Mouse (Mus musculus): ENCODE measurements around the gene Ptgir. TPM values are rescaled to one million over a fixed set of nuclear protein-coding genes. Genes with fewer than 3 reads are reported as not detected.
A peak's percentile ranks its signal among the peaks of the same experiment; 100 is the strongest.

Gene Ptgir
- polyA plus RNA-seq, 1 experiment from 2014 or later: 3.0 TPM

DNA sequence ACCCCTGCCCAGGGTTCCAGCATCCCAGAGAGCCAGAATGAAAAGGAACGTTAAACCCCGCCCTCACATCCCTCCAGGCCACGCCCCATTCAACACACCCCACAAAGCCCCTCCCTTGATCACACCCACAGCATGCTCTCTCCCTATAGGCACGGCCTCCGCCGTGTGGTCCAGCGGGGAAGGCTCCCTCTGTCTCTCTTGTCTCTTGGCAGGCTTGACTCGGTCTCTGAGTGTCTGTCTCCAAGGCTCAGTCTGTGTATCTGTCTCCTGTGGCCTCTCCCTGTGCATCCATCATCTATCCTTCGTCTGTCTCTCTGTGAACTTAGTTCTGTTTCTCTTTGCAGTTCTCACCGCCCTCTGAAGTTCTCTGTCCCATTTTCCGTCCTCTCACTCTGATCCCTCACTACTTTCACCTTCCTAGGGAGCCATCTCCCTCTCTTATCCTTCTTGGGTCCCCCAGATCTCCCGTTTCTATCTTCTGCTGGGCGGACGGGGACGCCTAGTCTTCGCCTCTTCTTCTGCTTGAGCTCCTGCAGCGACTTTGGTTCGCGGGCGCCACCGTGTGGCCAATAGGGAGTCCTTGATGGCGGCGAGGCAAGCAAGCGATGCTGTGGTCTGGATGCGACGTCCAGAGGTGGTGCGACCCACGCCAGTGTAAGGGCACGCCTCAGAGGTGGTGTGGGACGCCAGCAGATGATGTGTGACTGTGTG is 14.5 kb upstream of the Ptgir start, which contains the start of gene Gng8:
TSS of gene Gng8 (plus strand) at position 146 of the 711 bp plus-strand sequence.
- Histone ChIP-seq H3K9me3 (no peaks in the 10 kb centered on the region), H3K9ac (peak within 1 kb of the TSS; percentile 23; the same call in 1 of the 2 replicates), H3K4me1 (peaks cover 37% of the 10 kb centered on the region), H3K4me3 (peak within 1 kb of the TSS; percentile 22), H3K27me3 (replicated peaks) (peaks cover 43% of the 10 kb centered on the region), H3K4me2 (replicated peaks) (peak within 1 kb of the TSS; percentile 66), H3K36me3 (peaks cover 3% of the 10 kb centered on the region), H3K27ac (no peak within 1 kb of the TSS)
- under 1% methylated on average over 30 of the region's 30 CpGs for WGBS
- ATAC-seq (ENCODE audit: low FRiP score, low read depth): peak; percentile 67

DNA sequence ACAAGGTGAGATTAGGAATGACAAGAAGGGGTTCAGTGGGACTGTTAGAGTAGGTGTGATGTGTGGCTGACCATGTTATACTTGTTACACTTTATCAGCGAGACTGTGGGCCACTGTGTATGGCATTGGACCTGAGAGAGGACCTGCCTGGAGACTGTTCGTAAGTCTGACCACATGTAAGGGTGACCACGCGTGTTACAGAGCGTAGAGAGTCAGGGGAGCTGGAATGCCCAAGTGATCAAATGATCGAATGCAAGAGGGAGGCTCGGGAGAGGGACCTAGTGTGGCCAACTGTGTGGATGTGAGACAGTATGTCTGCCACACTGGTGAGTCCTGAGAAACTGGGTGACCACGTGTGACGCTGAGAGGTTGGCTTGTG is 13.9 kb upstream of the Ptgir start:
- H3K36me3 ChIP-seq: 0 out of 2 replicates have a peak, but pooled peaks cover 1% of the 10 kb centered on the region
- H3K9me3 ChIP-seq: no peaks in the 10 kb centered on the region
- peak overlapping the region; percentile 22; the same call in 1 of the 2 replicates for H3K4me3 ChIP-seq
- 47% methylated on average over 9 of the region's 9 CpGs for WGBS
- H3K27me3 ChIP-seq (replicated peaks): peaks cover 40% of the 10 kb centered on the region
- ATAC-seq (ENCODE audit: low FRiP score, low read depth): 0 out of 2 replicates have a peak, but pooled peaks have one; percentile 4
- H3K27ac ChIP-seq: no peak overlapping the region
- H3K9ac ChIP-seq: no peak overlapping the region
- peaks cover 37% of the 10 kb centered on the region for H3K4me1 ChIP-seq
- peak overlapping the region; percentile 66 for H3K4me2 ChIP-seq (replicated peaks)

DNA sequence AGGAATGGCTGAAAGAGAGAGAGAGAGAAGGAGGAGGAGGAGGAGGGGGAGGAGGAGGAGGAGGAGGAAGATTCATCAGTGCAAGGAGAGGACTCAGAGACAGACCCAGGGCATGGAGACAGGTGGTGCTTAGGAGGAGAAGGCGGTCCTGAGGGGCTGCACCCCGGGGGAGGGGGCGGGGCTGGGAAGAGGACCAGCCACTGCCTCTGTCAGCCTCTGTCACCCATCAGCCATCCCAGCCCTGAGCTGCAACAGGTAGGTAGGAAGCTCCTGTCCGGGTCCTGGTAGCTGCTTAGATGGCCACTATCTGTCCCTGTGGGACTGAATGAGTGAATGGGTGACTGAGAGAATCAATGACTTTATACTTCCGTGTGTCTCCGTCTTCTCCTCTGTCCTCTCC is 12.7 kb upstream of the Ptgir start:
- ATAC-seq (ENCODE audit: low FRiP score, low read depth): no peak
- no peak overlapping the region for H3K27ac ChIP-seq
- H3K36me3 ChIP-seq: no peaks in the 10 kb centered on the region
- H3K27me3 ChIP-seq (replicated peaks): peaks cover 34% of the 10 kb centered on the region
- H3K4me2 ChIP-seq (replicated peaks): peak overlapping the region; percentile 59; the same call in 1 of the 2 replicates
- WGBS: 6% methylated on average over 6 of the region's 6 CpGs
- peak overlapping the region; percentile 1; the same call in 1 of the 2 replicates for H3K9ac ChIP-seq
- H3K4me3 ChIP-seq: no peak overlapping the region
- H3K9me3 ChIP-seq: no peaks in the 10 kb centered on the region
- peaks cover 37% of the 10 kb centered on the region for H3K4me1 ChIP-seq

DNA sequence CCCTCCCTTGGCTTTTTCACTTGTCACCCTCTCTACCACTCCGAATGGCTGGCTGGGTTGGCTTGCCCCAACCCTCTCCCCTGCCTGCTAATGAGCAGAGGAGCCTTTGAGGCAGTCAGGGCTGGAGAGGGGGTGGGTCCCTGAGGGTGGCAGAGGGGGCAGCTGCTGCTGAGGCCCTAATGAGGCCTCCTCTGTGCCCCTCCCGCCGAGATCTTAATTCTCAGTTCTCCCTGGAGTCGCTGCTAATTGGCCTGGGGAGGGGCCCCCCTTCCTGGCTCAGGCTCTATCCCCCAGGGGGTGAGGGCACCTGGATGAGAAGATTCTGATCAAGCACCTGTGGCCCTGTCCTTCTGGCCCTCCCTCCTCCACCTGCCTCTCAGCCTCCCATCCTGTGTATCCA is 12.0 kb upstream of the Ptgir start:
- Histone ChIP-seq H3K36me3 (no peaks in the 10 kb centered on the region), H3K4me1 (peaks cover 37% of the 10 kb centered on the region), H3K4me2 (replicated peaks) (peak overlapping the region; percentile 59), H3K9me3 (no peaks in the 10 kb centered on the region), H3K27ac (no peak overlapping the region), H3K4me3 (no peak overlapping the region), H3K9ac (peak overlapping the region; percentile 1; the same call in 1 of the 2 replicates), H3K27me3 (replicated peaks) (peaks cover 32% of the 10 kb centered on the region)
- ATAC-seq (ENCODE audit: low FRiP score, low read depth): peak; percentile 28
- WGBS: 2% methylated on average over 4 of the region's 4 CpGs

DNA sequence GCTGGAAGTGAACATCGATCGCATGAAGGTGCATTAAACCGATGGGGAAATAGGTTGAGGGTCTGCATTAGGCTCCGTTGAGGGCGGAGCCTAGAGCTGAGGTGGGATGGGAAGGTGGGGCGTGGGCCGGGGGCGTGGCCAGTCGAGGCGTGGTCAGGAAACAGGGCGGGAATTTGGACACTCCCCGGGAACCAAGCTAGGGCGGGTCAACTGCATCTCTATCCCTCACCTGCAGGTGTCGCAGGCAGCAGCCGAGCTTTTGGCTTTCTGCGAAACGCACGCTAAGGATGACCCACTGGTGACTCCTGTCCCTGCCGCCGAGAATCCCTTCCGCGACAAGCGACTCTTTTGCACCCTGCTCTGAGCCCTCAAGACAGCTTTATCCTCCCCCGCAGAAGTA is 11.3 kb upstream of the Ptgir start:
- Histone ChIP-seq H3K27ac (no peak overlapping the region), H3K36me3 (no peaks in the 10 kb centered on the region), H3K4me1 (peaks cover 37% of the 10 kb centered on the region), H3K9me3 (no peaks in the 10 kb centered on the region), H3K27me3 (replicated peaks) (peaks cover 32% of the 10 kb centered on the region), H3K4me2 (replicated peaks) (peak overlapping the region; percentile 59), H3K4me3 (peak overlapping the region; percentile 15; the same call in 1 of the 2 replicates), H3K9ac (peak overlapping the region; percentile 33; the same call in 1 of the 2 replicates)
- peak; percentile 32 for ATAC-seq (ENCODE audit: low FRiP score, low read depth)
- under 1% methylated on average over 24 of the region's 24 CpGs for WGBS

DNA sequence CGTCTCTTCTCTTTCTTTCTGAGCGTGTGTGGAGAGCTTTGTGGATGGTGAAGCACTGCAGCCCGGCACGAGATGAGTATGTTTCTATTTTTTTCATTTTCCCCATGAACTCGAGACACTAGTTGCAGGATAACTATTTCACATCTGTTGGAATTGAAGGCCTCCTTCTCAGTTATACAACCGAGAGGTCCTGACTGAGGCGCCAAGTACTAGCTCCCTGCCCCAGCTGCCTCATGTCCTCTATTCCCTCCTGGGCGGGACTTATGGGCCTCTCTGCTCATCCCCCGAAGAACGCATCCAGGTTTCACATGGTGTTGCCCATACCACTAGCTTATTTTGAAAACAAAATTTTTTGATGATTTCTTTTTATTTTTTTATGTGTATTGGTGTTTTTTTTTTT is 10.8 kb upstream of the Ptgir start:
- Histone ChIP-seq H3K27me3 (replicated peaks) (peaks cover 32% of the 10 kb centered on the region), H3K9me3 (no peaks in the 10 kb centered on the region), H3K4me1 (peaks cover 39% of the 10 kb centered on the region), H3K27ac (no peak overlapping the region), H3K4me2 (replicated peaks) (peak overlapping the region; percentile 59), H3K9ac (no peak overlapping the region), H3K4me3 (no peak overlapping the region), H3K36me3 (no peaks in the 10 kb centered on the region)
- no peak for ATAC-seq (ENCODE audit: low FRiP score, low read depth)
- 26% methylated on average over 10 of the region's 10 CpGs for WGBS

DNA sequence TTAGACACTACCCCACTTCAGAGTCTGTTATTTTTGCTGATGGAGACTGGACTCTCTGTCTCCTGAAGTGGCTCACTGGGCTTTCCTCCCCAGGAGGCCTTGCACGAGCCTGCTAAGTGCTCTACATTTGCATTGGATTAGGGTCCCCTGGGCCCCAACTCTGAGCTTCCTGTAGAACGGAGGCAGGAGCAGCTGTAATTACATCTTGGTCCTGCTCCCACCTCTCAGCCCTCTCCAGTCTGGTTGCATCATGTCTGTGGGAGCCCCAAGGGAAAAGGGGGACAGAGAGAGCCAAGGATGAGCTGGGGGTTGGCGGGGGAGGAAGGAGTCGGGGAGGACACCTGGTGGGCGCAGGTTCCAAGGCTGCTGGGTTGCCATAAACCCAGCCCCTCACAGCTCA is 5.8 kb upstream of the Ptgir start:
- no peak for ATAC-seq (ENCODE audit: low FRiP score, low read depth)
- WGBS: 15% methylated on average over 5 of the region's 5 CpGs
- no peak overlapping the region for H3K4me3 ChIP-seq
- no peak overlapping the region for H3K9ac ChIP-seq
- no peak overlapping the region for H3K4me2 ChIP-seq (replicated peaks)
- H3K4me1 ChIP-seq: peaks cover 13% of the 10 kb centered on the region
- H3K36me3 ChIP-seq: no peaks in the 10 kb centered on the region
- 0 out of 2 replicates have a peak, but pooled peaks cover 3% of the 10 kb centered on the region for H3K27me3 ChIP-seq (replicated peaks)
- no peaks in the 10 kb centered on the region for H3K9me3 ChIP-seq
- no peak overlapping the region for H3K27ac ChIP-seq

DNA sequence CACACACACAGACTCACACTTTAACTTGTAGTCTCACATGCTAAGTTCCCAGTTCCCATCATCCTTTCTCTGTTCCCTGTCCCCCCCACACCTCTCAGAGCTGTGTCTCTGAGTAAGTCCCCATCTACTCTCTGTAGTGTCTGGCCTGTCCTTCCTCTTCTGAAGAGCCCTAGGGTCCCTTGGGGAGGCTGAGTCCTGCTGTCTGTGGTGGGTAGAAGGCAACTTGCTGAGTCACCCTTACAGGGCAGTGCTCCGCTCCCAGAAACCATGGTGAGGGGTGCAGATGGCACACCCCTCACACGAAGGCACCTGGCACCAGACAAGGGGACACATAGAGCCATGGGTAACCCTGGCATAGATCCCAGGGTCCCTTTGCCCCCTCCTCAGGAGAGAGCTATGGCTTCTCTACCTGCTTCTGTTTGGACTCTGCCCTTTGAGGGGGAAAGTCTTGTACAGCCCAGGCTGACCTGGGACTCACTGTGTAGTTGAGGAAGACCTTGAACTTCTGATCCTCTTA is 2.8 kb upstream of the Ptgir start:
- H3K4me3 ChIP-seq: no peak overlapping the region
- H3K27me3 ChIP-seq (replicated peaks): 0 out of 2 replicates have a peak, but pooled peaks cover 3% of the 10 kb centered on the region
- no peak for ATAC-seq (ENCODE audit: low FRiP score, low read depth)
- 85% methylated on average over 2 of the region's 2 CpGs for WGBS
- H3K4me2 ChIP-seq (replicated peaks): no peak overlapping the region
- no peak overlapping the region for H3K9ac ChIP-seq
- H3K9me3 ChIP-seq: no peaks in the 10 kb centered on the region
- H3K4me1 ChIP-seq: peaks cover 26% of the 10 kb centered on the region
- H3K36me3 ChIP-seq: no peaks in the 10 kb centered on the region
- no peak overlapping the region for H3K27ac ChIP-seq

DNA sequence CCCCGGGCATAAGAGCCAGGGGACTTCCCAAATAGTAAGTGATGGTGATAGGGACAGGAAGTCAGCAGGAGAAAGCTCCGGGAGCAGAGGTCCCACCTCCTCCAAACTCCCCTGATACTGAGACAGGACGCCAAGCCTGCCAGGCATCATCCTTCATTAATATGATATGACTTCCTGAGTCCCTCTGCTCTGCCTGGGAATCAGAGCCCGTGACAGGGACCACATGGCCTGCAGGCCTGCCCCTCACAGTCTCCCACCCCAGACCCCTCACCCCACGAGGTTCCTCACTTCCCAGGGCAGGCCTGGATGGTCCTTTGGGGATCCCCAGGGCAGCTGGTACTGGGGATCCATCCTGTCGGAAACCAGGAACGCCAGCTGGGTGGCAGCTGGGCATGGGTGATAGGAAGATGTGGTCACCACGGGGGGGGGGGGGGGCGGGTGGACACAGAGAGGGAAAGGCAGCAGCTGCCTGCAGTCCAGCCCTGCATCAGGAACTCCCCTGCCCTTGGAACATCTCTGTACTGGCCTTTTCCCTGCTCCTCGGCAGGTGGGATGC is 2.1 kb upstream of the Ptgir start:
- peaks cover 26% of the 10 kb centered on the region for H3K4me1 ChIP-seq
- H3K4me3 ChIP-seq: no peak overlapping the region
- 0 out of 2 replicates have a peak, but pooled peaks cover 3% of the 10 kb centered on the region for H3K27me3 ChIP-seq (replicated peaks)
- ATAC-seq (ENCODE audit: low FRiP score, low read depth): no peak
- no peaks in the 10 kb centered on the region for H3K9me3 ChIP-seq
- H3K27ac ChIP-seq: no peak overlapping the region
- no peak overlapping the region for H3K4me2 ChIP-seq (replicated peaks)
- WGBS: 57% methylated on average over 9 of the region's 10 CpGs
- no peak overlapping the region for H3K9ac ChIP-seq
- no peaks in the 10 kb centered on the region for H3K36me3 ChIP-seq

DNA sequence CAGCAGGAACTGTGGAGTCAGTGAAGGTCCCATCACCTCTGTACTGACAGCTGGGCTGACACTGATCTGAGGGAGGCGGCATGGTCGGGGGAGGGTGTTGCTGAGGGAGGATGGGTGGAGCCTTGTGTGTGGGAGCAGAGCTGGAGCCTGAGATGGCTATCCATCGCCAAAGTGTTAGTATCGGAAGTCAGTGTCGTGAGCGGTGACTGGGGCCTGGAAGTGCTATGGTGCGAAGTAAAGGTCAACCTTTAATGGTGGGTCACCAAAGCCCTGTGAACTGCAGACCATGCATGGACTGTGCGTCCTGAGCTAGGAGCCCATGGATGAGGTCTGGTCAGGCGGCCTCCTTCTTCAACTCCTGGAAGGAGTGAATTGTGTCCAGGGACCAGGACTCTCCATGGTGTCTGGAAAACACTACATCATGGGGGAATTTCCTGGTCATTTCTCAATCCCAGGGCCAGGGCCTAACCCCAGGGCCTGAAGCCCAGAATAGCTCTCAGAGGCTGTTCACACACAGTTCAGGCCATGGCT is 734 bp upstream of the Ptgir start:
- no peak for ATAC-seq (ENCODE audit: low FRiP score, low read depth)
- 55% methylated on average over 9 of the region's 9 CpGs for WGBS

DNA sequence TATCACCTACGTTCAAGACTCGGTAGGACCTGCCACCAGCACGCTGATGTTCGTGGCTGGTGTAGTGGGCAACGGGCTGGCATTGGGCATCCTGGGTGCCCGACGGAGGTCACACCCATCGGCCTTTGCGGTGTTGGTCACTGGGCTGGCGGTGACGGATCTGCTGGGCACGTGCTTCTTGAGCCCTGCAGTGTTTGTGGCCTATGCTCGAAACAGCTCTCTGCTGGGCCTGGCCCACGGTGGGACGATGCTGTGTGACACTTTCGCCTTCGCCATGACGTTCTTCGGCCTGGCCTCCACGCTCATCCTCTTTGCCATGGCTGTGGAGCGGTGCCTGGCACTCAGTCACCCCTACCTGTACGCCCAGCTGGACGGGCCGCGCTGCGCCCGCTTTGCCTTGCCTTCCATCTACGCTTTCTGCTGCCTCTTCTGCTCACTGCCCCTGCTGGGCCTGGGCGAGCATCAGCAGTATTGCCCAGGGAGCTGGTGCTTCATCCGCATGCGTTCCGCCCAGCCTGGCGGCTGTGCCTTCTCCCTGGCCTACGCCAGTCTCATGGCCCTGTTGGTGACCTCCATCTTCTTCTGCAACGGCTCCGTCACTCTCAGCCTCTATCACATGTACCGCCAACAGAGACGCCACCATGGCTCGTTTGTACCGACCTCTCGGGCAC is 734 bp downstream of the Ptgir start:
- no peak overlapping the region for H3K4me2 ChIP-seq (replicated peaks)

More for the DNA sequence above, 734 bp upstream of the Ptgir start:
- Histone ChIP-seq H3K4me2 (replicated peaks) (no peak overlapping the region), H3K9ac (no peak overlapping the region), H3K9me3 (no peaks in the 10 kb centered on the region), H3K27me3 (replicated peaks) (0 out of 2 replicates have a peak, but pooled peaks cover 3% of the 10 kb centered on the region), H3K27ac (no peak overlapping the region), H3K4me3 (no peak overlapping the region), H3K36me3 (no peaks in the 10 kb centered on the region), H3K4me1 (peaks cover 23% of the 10 kb centered on the region)

DNA sequence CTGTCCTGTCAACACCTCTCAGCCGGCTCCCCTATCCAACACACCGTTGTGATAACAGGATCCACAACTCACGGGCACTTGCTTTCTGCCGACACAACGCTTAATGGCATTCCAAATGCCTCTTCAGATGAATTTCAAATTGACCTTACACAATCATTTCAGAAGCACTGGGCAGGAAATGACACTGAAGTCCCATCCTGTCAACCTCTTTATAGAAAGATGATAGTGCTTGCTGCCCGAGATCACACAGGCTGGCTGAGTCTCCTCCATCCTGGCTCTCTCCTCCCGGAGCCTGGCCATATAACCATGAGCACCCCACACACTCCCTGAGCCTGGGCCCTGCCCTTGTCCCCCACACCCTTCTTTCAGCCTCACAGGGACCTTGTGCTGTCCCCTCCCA is 1.6 kb downstream of the Ptgir start:
- no peaks in the 10 kb centered on the region for H3K36me3 ChIP-seq
- H3K9me3 ChIP-seq: no peaks in the 10 kb centered on the region
- H3K9ac ChIP-seq: no peak overlapping the region
- H3K4me1 ChIP-seq: peaks cover 15% of the 10 kb centered on the region
- no peak overlapping the region for H3K27ac ChIP-seq
- 0 out of 2 replicates have a peak overlapping the region, but pooled peaks have one; percentile 14 for H3K4me2 ChIP-seq (replicated peaks)
- 82% methylated on average over 7 of the region's 7 CpGs for WGBS
- no peak overlapping the region for H3K4me3 ChIP-seq
- ATAC-seq (ENCODE audit: low FRiP score, low read depth): no peak
- H3K27me3 ChIP-seq (replicated peaks): no peaks in the 10 kb centered on the region

More for the DNA sequence above, 734 bp downstream of the Ptgir start:
- H3K4me3 ChIP-seq: no peak overlapping the region
- WGBS: 94% methylated on average over 41 of the region's 41 CpGs
- H3K27ac ChIP-seq: no peak overlapping the region
- no peaks in the 10 kb centered on the region for H3K36me3 ChIP-seq
- no peak overlapping the region for H3K9ac ChIP-seq
- no peaks in the 10 kb centered on the region for H3K27me3 ChIP-seq (replicated peaks)
- no peak for ATAC-seq (ENCODE audit: low FRiP score, low read depth)
- H3K4me1 ChIP-seq: peaks cover 16% of the 10 kb centered on the region
- no peaks in the 10 kb centered on the region for H3K9me3 ChIP-seq

Measured in neural tube, embryonic 12.5 days (tissue).